Comparison of ENCODE assay signal across 23 mouse cellular contexts in the genomic region with DNA sequence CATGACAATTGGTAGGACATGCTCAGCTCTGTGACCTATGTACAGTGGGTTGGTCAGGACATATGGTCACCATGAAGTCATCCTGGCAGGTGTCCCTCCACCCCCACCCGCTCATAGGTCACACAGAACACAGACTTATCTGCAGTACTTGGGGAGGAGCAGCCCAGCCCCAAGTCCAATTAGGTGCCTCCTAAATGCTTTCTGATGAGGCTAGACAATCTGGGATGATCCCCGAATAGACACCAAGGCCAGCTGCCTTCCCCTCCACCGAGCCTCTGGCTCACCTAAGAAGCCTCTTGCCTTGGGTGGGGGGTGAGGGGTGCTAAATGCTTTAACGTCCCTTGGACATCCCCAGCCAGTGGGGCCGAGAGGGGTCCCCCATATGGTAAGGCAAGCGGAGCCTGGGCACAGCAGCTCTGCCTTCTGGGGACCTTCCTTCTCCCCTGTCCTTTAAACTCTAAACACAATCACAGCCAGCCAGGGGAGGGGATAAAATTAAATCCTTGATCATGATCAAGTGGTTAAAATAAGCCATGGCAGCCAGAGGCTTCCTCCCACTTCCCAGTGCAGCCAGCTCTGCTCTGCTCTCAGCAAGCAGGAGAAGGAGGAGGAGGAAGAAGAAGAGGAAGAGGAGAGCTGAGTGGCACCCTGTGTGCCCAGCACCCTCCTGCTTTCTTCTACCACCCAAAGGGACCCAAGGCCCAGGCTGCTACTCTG. TPM values are rescaled to one million over a fixed set of nuclear protein-coding genes. Genes with fewer than 3 reads are reported as not detected.
A peak's percentile ranks its signal among the peaks of the same experiment; 100 is the strongest.
DNase-seq lines count a peak whose midpoint lies in the region; ATAC-seq and TF ChIP-seq lines count a peak whose summit lies in the region.
"Had no signal": no experiment of that assay in that cellular context is flagged by ENCODE, and none has a peak within 500 bp of the region (broad histone marks: within the 10 kb centered on the region; RNA-seq: fewer than 3 reads in every experiment).

No protein-coding gene starts in this region.

- TF ChIP-seq CTCF in liver, postnatal 0 days (IDR thresholded peaks at IDR 0.05; ENCODE audit: low read depth), result no peak
- no peak for TF ChIP-seq CTCF in stomach, postnatal 0 days (IDR thresholded peaks at IDR 0.05; ENCODE audit: low read depth)
- TF ChIP-seq CTCF in thymus, adult 2 months (IDR thresholded peaks at IDR 0.05; ENCODE audit: borderline replicate concordance, control insufficient read depth, extremely low read depth, insufficient read depth, low read length, poor library complexity), result no peak

- H3K36me3 ChIP-seq in liver, postnatal 0 days (replicated peaks; ENCODE audit: insufficient read depth, low read length), result no peaks in the 10 kb centered on the region
- H3K36me3 ChIP-seq in intestine, embryonic 16.5 days (ENCODE audit: control insufficient read depth, insufficient read depth, low read length), result no peaks in the 10 kb centered on the region
- no peaks in the 10 kb centered on the region for H3K36me3 ChIP-seq in stomach, postnatal 0 days (ENCODE audit: control insufficient read depth, insufficient read depth, low read length)
- H3K36me3 ChIP-seq in thymus, adult 2 months (ENCODE audit: control insufficient read depth, insufficient read depth, low read length), result no peaks in the 10 kb centered on the region
- H3K36me3 ChIP-seq: G1E; hindbrain, embryonic 13.5 days had no signal

- no peak for TF ChIP-seq EP300 in liver, postnatal 0 days (IDR thresholded peaks at IDR 0.05; ENCODE audit: low read depth)
- TF ChIP-seq EP300 in stomach, postnatal 0 days (optimal IDR thresholded peaks at IDR 0.05), result no peak

- no peak overlapping the region for H3K27ac ChIP-seq in liver, postnatal 0 days (ENCODE audit: low read depth)
- H3K27ac ChIP-seq in intestine, embryonic 16.5 days (ENCODE audit: low read length), result peak overlapping the region; percentile 52
- peak overlapping the region; percentile 53 for H3K27ac ChIP-seq in stomach, postnatal 0 days (replicated peaks)
- no peak overlapping the region for H3K27ac ChIP-seq in thymus, adult 2 months (ENCODE audit: control insufficient read depth, insufficient read depth, low read length)
- H3K27ac ChIP-seq: forebrain, embryonic 13.5 days; heart, embryonic 13.5 days; hindbrain, embryonic 13.5 days; kidney, embryonic 15.5 days; limb, embryonic 10.5 days had no signal

- no peak overlapping the region for H3K4me3 ChIP-seq in liver, postnatal 0 days (ENCODE audit: low read depth, low read length)
- H3K4me3 ChIP-seq in intestine, embryonic 16.5 days (ENCODE audit: low read length), result no peak overlapping the region
- H3K4me3 ChIP-seq in stomach, postnatal 0 days (ENCODE audit: low read depth, low read length), result no peak overlapping the region
- no peak overlapping the region for H3K4me3 ChIP-seq in thymus, adult 2 months (ENCODE audit: control insufficient read depth, insufficient read depth, low read length)
- H3K4me3 ChIP-seq: forebrain, embryonic 13.5 days; heart, embryonic 13.5 days; hindbrain, embryonic 13.5 days; kidney, embryonic 15.5 days; limb, embryonic 10.5 days had no signal

- no peak overlapping the region for H3K9ac ChIP-seq in liver, postnatal 0 days (replicated peaks)
- H3K9ac ChIP-seq in intestine, embryonic 16.5 days (ENCODE audit: low read depth, low read length), result peak overlapping the region; percentile 21; the same call in 1 of the 2 replicates
- no peak overlapping the region for H3K9ac ChIP-seq in stomach, postnatal 0 days (ENCODE audit: low read length)
- H3K9ac ChIP-seq: forebrain, embryonic 13.5 days; heart, embryonic 13.5 days; hindbrain, embryonic 13.5 days; kidney, embryonic 15.5 days; lung, embryonic 14.5 days had no signal

- H3K4me2 ChIP-seq in liver, postnatal 0 days (ENCODE audit: low read depth, low read length), result no peak overlapping the region
- H3K4me2 ChIP-seq in intestine, embryonic 16.5 days (ENCODE audit: low read depth, low read length), result peak overlapping the region; percentile 16; the same call in 1 of the 2 replicates
- H3K4me2 ChIP-seq in stomach, postnatal 0 days (replicated peaks; ENCODE audit: low read depth), result no peak overlapping the region
- H3K4me2 ChIP-seq: forebrain, embryonic 13.5 days; heart, embryonic 13.5 days; hindbrain, embryonic 13.5 days; kidney, embryonic 15.5 days; liver, embryonic 11.5 days; lung, embryonic 14.5 days had no signal

- DNase-seq in frontal cortex, adult 2 months (ENCODE audit: extremely low spot score in 1 of 2, low spot score in 1 of 2), result peak; percentile 63 to 74
- no peak for DNase-seq in frontal cortex, postnatal 25 days (ENCODE audit: low spot score in 2 of 2)
- DNase-seq in liver, postnatal 0 days, result no peak
- DNase-seq in liver, result no peak
- peak; percentile 29 for DNase-seq in stomach, postnatal 0 days (ENCODE audit: low spot score)
- no peak for DNase-seq in lung, adult 18-20 months
- DNase-seq in thymus, adult 2 months, result no peak
- DNase-seq: adrenal gland, postnatal 36 days; cerebellum, adult 2 months; cerebellum, postnatal 36 days; lung, embryonic 14.5 days; lung, postnatal 4 days; right cerebral cortex, postnatal 14 days; thymus, postnatal 4 days had no signal

- H3K4me1 ChIP-seq in liver, postnatal 0 days (ENCODE audit: insufficient read depth), result 0 out of 2 replicates have a peak, but pooled peaks cover 2% of the 10 kb centered on the region
- peaks cover 46% of the 10 kb centered on the region for H3K4me1 ChIP-seq in intestine, embryonic 16.5 days (ENCODE audit: control insufficient read depth, insufficient read depth, low read length)
- peaks cover 12% of the 10 kb centered on the region for H3K4me1 ChIP-seq in stomach, postnatal 0 days (replicated peaks; ENCODE audit: control insufficient read depth, insufficient read depth)
- H3K4me1 ChIP-seq in thymus, adult 2 months (replicated peaks; ENCODE audit: control insufficient read depth, insufficient read depth, low read length), result no peaks in the 10 kb centered on the region

- H3K9me3 ChIP-seq in liver, postnatal 0 days (ENCODE audit: low read length), result no peaks in the 10 kb centered on the region
- no peaks in the 10 kb centered on the region for H3K9me3 ChIP-seq in intestine, embryonic 16.5 days (ENCODE audit: control insufficient read depth, low read length)
- H3K9me3 ChIP-seq in stomach, postnatal 0 days (ENCODE audit: control insufficient read depth, low read length), result no peaks in the 10 kb centered on the region
- H3K9me3 ChIP-seq: forebrain, embryonic 13.5 days; G1E; heart, embryonic 13.5 days; hindbrain, embryonic 13.5 days; kidney, embryonic 15.5 days; limb, embryonic 10.5 days had no signal

- H3K27me3 ChIP-seq in liver, postnatal 0 days (ENCODE audit: insufficient read depth, low read length), result no peaks in the 10 kb centered on the region
- H3K27me3 ChIP-seq in intestine, embryonic 16.5 days (replicated peaks; ENCODE audit: control insufficient read depth, insufficient read depth, low read length), result no peaks in the 10 kb centered on the region
- no peaks in the 10 kb centered on the region for H3K27me3 ChIP-seq in stomach, postnatal 0 days (ENCODE audit: control insufficient read depth, insufficient read depth, low read length)
- no peaks in the 10 kb centered on the region for H3K27me3 ChIP-seq in thymus, adult 2 months (ENCODE audit: control insufficient read depth, insufficient read depth, low read length)
- H3K27me3 ChIP-seq: kidney, embryonic 15.5 days had no signal

- peak; percentile 19; the same call in 1 of the 2 replicates for ATAC-seq in liver, postnatal 0 days
- 0 out of 2 replicates have a peak, but pooled peaks have one; percentile 10 for ATAC-seq in intestine, embryonic 16.5 days
- ATAC-seq in stomach, postnatal 0 days (ENCODE audit: low FRiP score, low TSS enrichment), result no peak
- ATAC-seq: forebrain, embryonic 13.5 days; inflammation-experienced regulatory T-cells, adult 6 months had no signal

- WGBS in liver, postnatal 0 days (ENCODE audit: insufficient replicate concordance), result 70% methylated on average over 6 of the region's 6 CpGs
- 72% methylated on average over 6 of the region's 6 CpGs for WGBS in intestine, embryonic 16.5 days
- WGBS in stomach, postnatal 0 days, result 79% methylated on average over 6 of the region's 6 CpGs
- 89% methylated on average over 6 of the region's 6 CpGs for WGBS in thymus, adult 2 months

- TF ChIP-seq POLR2A in thymus, adult 2 months (IDR thresholded peaks at IDR 0.05; ENCODE audit: control insufficient read depth, extremely low read depth, insufficient read depth, low read length, poor library complexity), result no peak

RNA-seq across cellular contexts. Expression of a gene that starts 16.3 kb away (rescaled TPM):
- polyA plus RNA-seq in frontal cortex, adult 2 months (2012; rRNA removed), result 310 and 338 TPM in 2 replicates
- polyA plus RNA-seq in liver, postnatal 0 days (2015; fragmentation: Nextera tagmentation; extraction: Ambion mirVana), result 2.0 and 2.1 TPM in 2 replicates
- 10.8 and 12.5 TPM in 2 replicates for polyA plus RNA-seq in intestine, embryonic 16.5 days (2015; fragmentation: Nextera tagmentation; extraction: Ambion mirVana)
- polyA plus RNA-seq in stomach, postnatal 0 days (2015; fragmentation: Nextera tagmentation; extraction: Ambion mirVana), result 28.6 and 30.5 TPM in 2 replicates
- polyA plus RNA-seq in thymus, adult 2 months (2012; rRNA removed), result 21.6 and 24.5 TPM in 2 replicates

RNA-seq across cellular contexts. Expression of a gene that starts 51.9 kb away (rescaled TPM):
- 44.8 TPM in 2 replicates for polyA plus RNA-seq in frontal cortex, adult 2 months (2012; rRNA removed)
- 12.8 and 16.2 TPM in 2 replicates for polyA plus RNA-seq in liver, postnatal 0 days (2015; fragmentation: Nextera tagmentation; extraction: Ambion mirVana)
- polyA plus RNA-seq in intestine, embryonic 16.5 days (2015; fragmentation: Nextera tagmentation; extraction: Ambion mirVana), result 41.2 and 46.5 TPM in 2 replicates
- 60.1 and 69.5 TPM in 2 replicates for polyA plus RNA-seq in stomach, postnatal 0 days (2015; fragmentation: Nextera tagmentation; extraction: Ambion mirVana)
- 13.2 and 17.9 TPM in 2 replicates for polyA plus RNA-seq in thymus, adult 2 months (2012; rRNA removed)

Comparison
In these comparisons a context has a peak if more than half of its experiments do, and no peak if none do; other contexts are left out.
1. DNase-seq: peak in frontal cortex, adult 2 months (2 of 2) and stomach, postnatal 0 days (single experiment); none in frontal cortex, postnatal 25 days (0 of 2), liver, postnatal 0 days (single experiment), liver (single experiment), lung, adult 18-20 months (0 of 2) and thymus, adult 2 months (single experiment).
2. H3K27ac ChIP-seq: peak in intestine, embryonic 16.5 days (single experiment) and stomach, postnatal 0 days (single experiment); none in liver, postnatal 0 days (single experiment) and thymus, adult 2 months (single experiment).